Mouse (Mus musculus) duodenum, adult 2 months (tissue): ENCODE data around the gene Olfr583. TPM values are rescaled to one million over a fixed set of nuclear protein-coding genes. Genes with fewer than 3 reads are reported as not detected.

Experiments
- polyA plus RNA-seq: library from polyadenylated mRNA; depleted of rRNA; stranded (reverse); fragments of >200 nt; gene quantifications from 2 replicates; pipeline ENCODE4 v1.2.3, GENCODE M21; 2012; ENCODE audit warnings: low replicate concordance; rRNA removed

The Olfr583 gene
- not detected in 2 replicates for polyA plus RNA-seq

DNA sequence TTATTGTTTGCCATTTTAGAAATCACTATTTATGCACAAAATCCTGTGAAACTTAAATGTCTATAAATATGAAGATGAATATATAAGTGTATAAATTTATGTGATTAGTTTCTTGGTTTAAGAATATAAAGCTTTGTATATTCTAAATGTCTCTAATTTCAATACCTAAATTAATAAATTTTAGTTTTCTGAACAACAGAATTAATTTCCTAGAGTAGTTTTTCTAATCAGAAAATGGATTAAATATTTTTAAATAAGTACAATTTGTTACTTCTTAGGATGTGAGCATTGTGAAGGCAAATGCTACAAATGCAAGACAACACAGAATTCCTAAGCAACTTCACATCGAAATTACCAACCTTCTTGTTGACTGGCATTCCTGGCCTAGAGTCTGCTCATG is at the start of gene Olfr583:
TSS of gene Olfr583 (plus strand) at position 301 of the 400 bp plus-strand sequence.

GRCm38 (mm10) chr7:103037724-103038123 is 13.4 kb upstream of the Olfr583 start, which contains the start of gene Olfr582:
TSS of gene Olfr582 (plus strand) at chr7:103038024.

GRCm38 (mm10) chr7:103081585-103081984 is 30.5 kb downstream of the Olfr583 start, which contains the start of gene Olfr584:
TSS of gene Olfr584 (plus strand) at chr7:103081885.

GRCm38 (mm10) chr7:103097420-103097819 is 46.3 kb downstream of the Olfr583 start, which contains the start of gene Olfr585:
TSS of gene Olfr585 (plus strand) at chr7:103097720.

Other genes with a start within 250 kb of the Olfr583 start
- not detected in 2 replicates for gene Olfr564, start 247.8 kb upstream of the Olfr583 start, polyA plus RNA-seq
- gene Olfr566, start 192.5 kb upstream of the Olfr583 start, polyA plus RNA-seq = not detected in 2 replicates
- gene Olfr568, start 174.2 kb upstream of the Olfr583 start, polyA plus RNA-seq = not detected in 2 replicates
- not detected in 2 replicates for gene Olfr569, start 160.4 kb upstream of the Olfr583 start, polyA plus RNA-seq
- gene Olfr570, start 156.7 kb upstream of the Olfr583 start, polyA plus RNA-seq = not detected in 2 replicates
- gene Olfr571, start 133.8 kb upstream of the Olfr583 start, polyA plus RNA-seq = not detected in 2 replicates
- not detected in 2 replicates for gene Olfr572, start 126.9 kb upstream of the Olfr583 start, polyA plus RNA-seq
- gene Olfr573-ps1, start 108.7 kb upstream of the Olfr583 start, polyA plus RNA-seq = not detected in 2 replicates
- gene Olfr574, start 102.8 kb upstream of the Olfr583 start, polyA plus RNA-seq = not detected in 2 replicates
- gene Olfr575, start 92.5 kb upstream of the Olfr583 start, polyA plus RNA-seq = not detected in 2 replicates
- gene Olfr576, start 88.6 kb upstream of the Olfr583 start, polyA plus RNA-seq = not detected in 2 replicates
- not detected in 2 replicates for gene Olfr577, start 75.4 kb upstream of the Olfr583 start, polyA plus RNA-seq
- gene Olfr578, start 62.0 kb upstream of the Olfr583 start, polyA plus RNA-seq = not detected in 2 replicates
- not detected in 2 replicates for gene Olfr582, start 13.3 kb upstream of the Olfr583 start, polyA plus RNA-seq
- gene Olfr584, start 30.6 kb downstream of the Olfr583 start, polyA plus RNA-seq = not detected in 2 replicates
- not detected in 2 replicates for gene Olfr585, start 46.4 kb downstream of the Olfr583 start, polyA plus RNA-seq
- not detected in 2 replicates for gene Olfr586, start 74.3 kb downstream of the Olfr583 start, polyA plus RNA-seq
- gene Olfr588-ps1, start 89.6 kb downstream of the Olfr583 start, polyA plus RNA-seq = not detected in 2 replicates
- gene Olfr589, start 105.1 kb downstream of the Olfr583 start, polyA plus RNA-seq = not detected in 2 replicates
- not detected in 2 replicates for gene Olfr591, start 127.0 kb downstream of the Olfr583 start, polyA plus RNA-seq
- not detected in 2 replicates for gene Olfr592, start 133.5 kb downstream of the Olfr583 start, polyA plus RNA-seq
- gene Olfr593, start 160.6 kb downstream of the Olfr583 start, polyA plus RNA-seq = not detected in 2 replicates
- gene Olfr594, start 165.7 kb downstream of the Olfr583 start, polyA plus RNA-seq = not detected in 2 replicates
- gene Usp17ld, start 201.2 kb downstream of the Olfr583 start, polyA plus RNA-seq = not detected in 2 replicates